In genomic region chr6:82774321-82774764, GRCm38 (mm10) we compare ENCODE assay signal across 8 mouse cellular contexts. TPM values are rescaled to one million over a fixed set of nuclear protein-coding genes. Genes with fewer than 3 reads are reported as not detected.
DNase-seq lines count a peak whose midpoint lies in the region; ATAC-seq and TF ChIP-seq lines count a peak whose summit lies in the region.

TSS of gene Hk2 (minus strand) at chr6:82774454.

- no peaks in the 10 kb centered on the region; the same call in 1 of the 2 replicates for H3K27me3 ChIP-seq in forebrain, embryonic 14.5 days (replicated peaks; ENCODE audit: control insufficient read depth, insufficient read depth, low read length)
- peaks cover 5% of the 10 kb centered on the region; the same call in 1 of the 2 replicates for H3K27me3 ChIP-seq in liver, embryonic 16.5 days (ENCODE audit: control insufficient read depth, insufficient read depth, low read depth, low read length)
- no peaks in the 10 kb centered on the region for H3K27me3 ChIP-seq in neural tube, embryonic 12.5 days (replicated peaks)
- H3K27me3 ChIP-seq in stomach, postnatal 0 days (ENCODE audit: control insufficient read depth, insufficient read depth, low read length), result no peaks in the 10 kb centered on the region

- H3K27ac ChIP-seq in forebrain, embryonic 14.5 days (ENCODE audit: low read depth, low read length), result peak within 1 kb of the TSS; percentile 52; the same call in 1 of the 2 replicates
- H3K27ac ChIP-seq in liver, embryonic 16.5 days (ENCODE audit: low read length), result peak within 1 kb of the TSS; percentile 57
- no peak within 1 kb of the TSS for H3K27ac ChIP-seq in neural tube, embryonic 12.5 days
- H3K27ac ChIP-seq in stomach, postnatal 0 days (replicated peaks), result peak within 1 kb of the TSS; percentile 88

- peak within 1 kb of the TSS; percentile 56 for H3K4me3 ChIP-seq in forebrain, embryonic 14.5 days (ENCODE audit: low read depth, low read length)
- peak within 1 kb of the TSS; percentile 66 for H3K4me3 ChIP-seq in liver, embryonic 16.5 days (ENCODE audit: low read depth, low read length)
- H3K4me3 ChIP-seq in neural tube, embryonic 12.5 days, result peak within 1 kb of the TSS; percentile 55
- peak within 1 kb of the TSS; percentile 61 for H3K4me3 ChIP-seq in stomach, postnatal 0 days (ENCODE audit: low read depth, low read length)

- H3K9ac ChIP-seq in forebrain, embryonic 14.5 days (ENCODE audit: low read length), result peak within 1 kb of the TSS; percentile 60
- peak within 1 kb of the TSS; percentile 61 for H3K9ac ChIP-seq in liver, embryonic 16.5 days (ENCODE audit: low read depth, low read length)
- peak within 1 kb of the TSS; percentile 55 for H3K9ac ChIP-seq in neural tube, embryonic 12.5 days
- H3K9ac ChIP-seq in stomach, postnatal 0 days (ENCODE audit: low read length), result peak within 1 kb of the TSS; percentile 70

- no peak for TF ChIP-seq EP300 in stomach, postnatal 0 days (optimal IDR thresholded peaks at IDR 0.05)

- under 1% methylated on average over 39 of the region's 39 CpGs for WGBS in forebrain, embryonic 14.5 days
- WGBS in large intestine, adult 2 months, result under 1% methylated on average over 39 of the region's 39 CpGs
- WGBS in liver, embryonic 16.5 days (ENCODE audit: insufficient replicate concordance), result under 1% methylated on average over 39 of the region's 39 CpGs
- under 1% methylated on average over 39 of the region's 39 CpGs for WGBS in neural tube, embryonic 12.5 days
- under 1% methylated on average over 38 of the region's 39 CpGs for WGBS in stomach, postnatal 0 days

- 0 out of 2 replicates have a peak, but pooled peaks cover 5% of the 10 kb centered on the region for H3K4me1 ChIP-seq in forebrain, embryonic 14.5 days (ENCODE audit: control insufficient read depth, insufficient read depth, low read length)
- H3K4me1 ChIP-seq in liver, embryonic 16.5 days (ENCODE audit: control insufficient read depth, low read depth, low read length), result peaks cover 20% of the 10 kb centered on the region
- H3K4me1 ChIP-seq in neural tube, embryonic 12.5 days, result peaks cover 9% of the 10 kb centered on the region
- no peaks in the 10 kb centered on the region for H3K4me1 ChIP-seq in stomach, postnatal 0 days (replicated peaks; ENCODE audit: control insufficient read depth, insufficient read depth)

- H3K4me2 ChIP-seq in forebrain, embryonic 14.5 days (ENCODE audit: low read length), result peak within 1 kb of the TSS; percentile 97
- H3K4me2 ChIP-seq in liver, embryonic 16.5 days (ENCODE audit: low read depth, low read length), result peak within 1 kb of the TSS; percentile 84
- peak within 1 kb of the TSS; percentile 97 for H3K4me2 ChIP-seq in neural tube, embryonic 12.5 days (replicated peaks)
- peak within 1 kb of the TSS; percentile 92 for H3K4me2 ChIP-seq in stomach, postnatal 0 days (replicated peaks; ENCODE audit: low read depth)

- peak; percentile 98 for DNase-seq in ES-CJ7 (ENCODE audit: low read depth, low spot score)
- peak; percentile 87 for DNase-seq in c-Kit-positive CD71-positive TER-119-positive erythroid progenitor cells, embryonic 14.5 days (ENCODE audit: low spot score)
- peak; percentile 95 for DNase-seq in forebrain, embryonic 14.5 days (ENCODE audit: low spot score)
- DNase-seq in heart, postnatal 10 days, result peak; percentile 91 to 94
- no peak for DNase-seq in large intestine, adult 2 months (ENCODE audit: low read depth, low spot score)
- DNase-seq in stomach, postnatal 0 days (ENCODE audit: low spot score), result peak; percentile 94

- TF ChIP-seq CTCF in stomach, postnatal 0 days (IDR thresholded peaks at IDR 0.05; ENCODE audit: low read depth), result peak; percentile 20; the same call in 1 of the 2 replicates

- no peaks in the 10 kb centered on the region for H3K9me3 ChIP-seq in forebrain, embryonic 14.5 days (replicated peaks; ENCODE audit: control insufficient read depth, low read length)
- H3K9me3 ChIP-seq in liver, embryonic 16.5 days (replicated peaks; ENCODE audit: control insufficient read depth, low read length), result no peaks in the 10 kb centered on the region
- H3K9me3 ChIP-seq in neural tube, embryonic 12.5 days, result no peaks in the 10 kb centered on the region
- no peaks in the 10 kb centered on the region for H3K9me3 ChIP-seq in stomach, postnatal 0 days (ENCODE audit: control insufficient read depth, low read length)

- peak; percentile 96 for ATAC-seq in forebrain, embryonic 14.5 days
- peak; percentile 98 for ATAC-seq in liver, embryonic 16.5 days (ENCODE audit: low read depth)
- ATAC-seq in neural tube, embryonic 12.5 days (ENCODE audit: low FRiP score, low read depth), result peak; percentile 96
- ATAC-seq in stomach, postnatal 0 days (ENCODE audit: low FRiP score, low TSS enrichment), result peak; percentile 95

- no peaks in the 10 kb centered on the region for H3K36me3 ChIP-seq in forebrain, embryonic 14.5 days (ENCODE audit: control insufficient read depth, insufficient read depth, low read length)
- H3K36me3 ChIP-seq in liver, embryonic 16.5 days (ENCODE audit: control insufficient read depth, insufficient read depth), result no peaks in the 10 kb centered on the region
- H3K36me3 ChIP-seq in neural tube, embryonic 12.5 days, result no peaks in the 10 kb centered on the region
- no peaks in the 10 kb centered on the region for H3K36me3 ChIP-seq in stomach, postnatal 0 days (ENCODE audit: control insufficient read depth, insufficient read depth, low read length)

- intact Hi-C loops in heart, postnatal 10 days (cut with DNase I), result loop anchor here (10.0 kb wide), 1 partner anchor 550 kb away; the partner anchor contains the start of genes Mob1a and Mthfd2

RNA-seq across cellular contexts. Expression of gene Hk2, which starts in this region (rescaled TPM):
- polyA plus RNA-seq in forebrain, embryonic 14.5 days (2014; fragmentation: Nextera tagmentation; extraction: Ambion mirVana), result 4.9 and 5.5 TPM in 2 replicates
- total RNA-seq in heart, postnatal 10 days (2021), result 100 to 1,000 TPM; 129 to 131 TPM
- polyA plus RNA-seq in large intestine, adult 2 months (2012; rRNA removed), result 14.1 and 32.4 TPM in 2 replicates
- polyA plus RNA-seq in liver, embryonic 16.5 days (2015; fragmentation: Nextera tagmentation; extraction: Ambion mirVana), result 5.0 and 6.4 TPM in 2 replicates
- polyA plus RNA-seq in neural tube, embryonic 12.5 days (2016; fragmentation: Nextera tagmentation; extraction: Ambion mirVana), result 8.1 and 10.3 TPM in 2 replicates
- polyA plus RNA-seq in stomach, postnatal 0 days (2015; fragmentation: Nextera tagmentation; extraction: Ambion mirVana), result 7.1 and 8.9 TPM in 2 replicates
